Comparison of ENCODE assay signal across 23 mouse cellular contexts in genomic region chr4:41086947-41087346, GRCm38 (mm10). TPM values are rescaled to one million over a fixed set of nuclear protein-coding genes. Genes with fewer than 3 reads are reported as not detected.
DNase-seq lines count a peak whose midpoint lies in the region; ATAC-seq and TF ChIP-seq lines count a peak whose summit lies in the region.
"Had no signal": no experiment of that assay in that cellular context is flagged by ENCODE, and none has a peak within 500 bp of the region (broad histone marks: within the 10 kb centered on the region; RNA-seq: fewer than 3 reads in every experiment).

No protein-coding gene starts in this region.

- 68% methylated on average over 9 of the region's 9 CpGs for WGBS in kidney, embryonic 14.5 days
- 30% methylated on average over 9 of the region's 9 CpGs for WGBS in liver, embryonic 16.5 days (ENCODE audit: insufficient replicate concordance)
- WGBS in forebrain, embryonic 12.5 days, result 86% methylated on average over 9 of the region's 9 CpGs

- H3K9ac ChIP-seq in kidney, embryonic 14.5 days (ENCODE audit: low read depth, low read length), result no peak overlapping the region
- H3K9ac ChIP-seq in MEL (ENCODE audit: control insufficient read depth, low read depth, low read length, poor library complexity, severe bottlenecking), result peak overlapping the region; percentile 13; the same call in 1 of the 2 replicates
- peak overlapping the region; percentile 50 for H3K9ac ChIP-seq in liver, embryonic 16.5 days (ENCODE audit: low read depth, low read length)
- no peak overlapping the region for H3K9ac ChIP-seq in forebrain, embryonic 12.5 days
- H3K9ac ChIP-seq: embryonic facial prominence, embryonic 13.5 days; forebrain, embryonic 13.5 days; heart, embryonic 15.5 days; hindbrain, embryonic 13.5 days; limb, embryonic 13.5 days; midbrain, embryonic 13.5 days had no signal

- H3K79me2 ChIP-seq in MEL (ENCODE audit: control insufficient read depth, insufficient read depth, low read length, poor library complexity), result no peaks in the 10 kb centered on the region

- H3K9me3 ChIP-seq in kidney, embryonic 14.5 days (ENCODE audit: control insufficient read depth, low read length), result no peaks in the 10 kb centered on the region
- H3K9me3 ChIP-seq in MEL (replicated peaks; ENCODE audit: insufficient read depth, low read length), result no peaks in the 10 kb centered on the region
- peaks cover 3% of the 10 kb centered on the region; the same call in 1 of the 2 replicates for H3K9me3 ChIP-seq in erythroblast, embryonic 14.5 days (ENCODE audit: control insufficient read depth, low read length)
- H3K9me3 ChIP-seq in liver, embryonic 16.5 days (replicated peaks; ENCODE audit: control insufficient read depth, low read length), result no peaks in the 10 kb centered on the region
- H3K9me3 ChIP-seq in forebrain, embryonic 12.5 days, result no peaks in the 10 kb centered on the region
- H3K9me3 ChIP-seq: embryonic facial prominence, embryonic 13.5 days; forebrain, embryonic 13.5 days; heart, embryonic 15.5 days; hindbrain, embryonic 13.5 days; limb, embryonic 13.5 days; midbrain, embryonic 13.5 days had no signal

- no peaks in the 10 kb centered on the region for H3K27me3 ChIP-seq in kidney, embryonic 14.5 days (ENCODE audit: control insufficient read depth, insufficient read depth, low read length)
- H3K27me3 ChIP-seq in MEL (ENCODE audit: control insufficient read depth in 1 of 2, insufficient read depth in 2 of 2, low read length in 2 of 2), result no peaks in the 10 kb centered on the region
- no peaks in the 10 kb centered on the region for H3K27me3 ChIP-seq in erythroblast, embryonic 14.5 days (ENCODE audit: control insufficient read depth)
- no peaks in the 10 kb centered on the region for H3K27me3 ChIP-seq in liver, embryonic 16.5 days (ENCODE audit: control insufficient read depth, insufficient read depth, low read depth, low read length)
- no peaks in the 10 kb centered on the region for H3K27me3 ChIP-seq in forebrain, embryonic 12.5 days
- H3K27me3 ChIP-seq: embryonic facial prominence, embryonic 13.5 days; forebrain, embryonic 13.5 days; heart, embryonic 15.5 days; hindbrain, embryonic 13.5 days; limb, embryonic 13.5 days; midbrain, embryonic 13.5 days had no signal

- no peak for DNase-seq in kidney, postnatal 10 days
- DNase-seq in MEL (ENCODE audit: low read depth, low spot score), result no peak
- no peak for DNase-seq in urinary bladder, postnatal 4 days (ENCODE audit: low spot score in 2 of 2)
- no peak for DNase-seq in kidney, adult 9 months
- DNase-seq: adrenal gland, postnatal 36 days; B cell, adult 2 months; kidney, adult 2 months; lung, postnatal 36 days; right cerebral cortex, adult 18-20 months; spleen, adult 18-20 months had no signal

- H3K4me1 ChIP-seq in kidney, embryonic 14.5 days (ENCODE audit: control insufficient read depth, insufficient read depth, low read length), result no peaks in the 10 kb centered on the region; the same call in 1 of the 2 replicates
- H3K4me1 ChIP-seq in MEL (ENCODE audit: control insufficient read depth in 1 of 2, insufficient read depth in 2 of 2, low read length in 2 of 2), result peaks cover 28 to 47% of the 10 kb centered on the region in 2 experiments
- H3K4me1 ChIP-seq in erythroblast, embryonic 14.5 days (ENCODE audit: control insufficient read depth), result peaks cover 96% of the 10 kb centered on the region
- peaks cover 62% of the 10 kb centered on the region for H3K4me1 ChIP-seq in liver, embryonic 16.5 days (ENCODE audit: control insufficient read depth, low read depth, low read length)
- no peaks in the 10 kb centered on the region for H3K4me1 ChIP-seq in forebrain, embryonic 12.5 days
- H3K4me1 ChIP-seq: forebrain, embryonic 13.5 days; heart, embryonic 15.5 days; hindbrain, embryonic 13.5 days; midbrain, embryonic 13.5 days had no signal

- no peak for TF ChIP-seq EP300 in MEL (IDR thresholded peaks at IDR 0.05; ENCODE audit: low read depth in 1 of 2, low read length in 2 of 2)

- no peak overlapping the region for H3K4me2 ChIP-seq in kidney, embryonic 14.5 days (replicated peaks; ENCODE audit: low read depth, low read length)
- peak overlapping the region; percentile 74 for H3K4me2 ChIP-seq in liver, embryonic 16.5 days (ENCODE audit: low read depth, low read length)
- H3K4me2 ChIP-seq in forebrain, embryonic 12.5 days, result no peak overlapping the region
- H3K4me2 ChIP-seq: embryonic facial prominence, embryonic 13.5 days; forebrain, embryonic 13.5 days; heart, embryonic 15.5 days; hindbrain, embryonic 13.5 days; limb, embryonic 13.5 days; midbrain, embryonic 13.5 days had no signal

- 0 out of 2 replicates have a peak, but pooled peaks have one; percentile 33 for ATAC-seq in kidney, embryonic 14.5 days (ENCODE audit: low FRiP score, low TSS enrichment)
- peak; percentile 77 for ATAC-seq in liver, embryonic 16.5 days (ENCODE audit: low read depth)
- no peak for ATAC-seq in forebrain, embryonic 12.5 days (ENCODE audit: low FRiP score)
- ATAC-seq: forebrain, embryonic 13.5 days; midbrain, embryonic 13.5 days had no signal

- H3K4me3 ChIP-seq in kidney, embryonic 14.5 days (ENCODE audit: low read length), result no peak overlapping the region
- no peak overlapping the region for H3K4me3 ChIP-seq in MEL (ENCODE audit: control insufficient read depth in 1 of 2, insufficient read depth in 1 of 2, low read depth in 2 of 2, low read length in 2 of 2)
- peak overlapping the region; percentile 49 for H3K4me3 ChIP-seq in erythroblast, embryonic 14.5 days (replicated peaks)
- H3K4me3 ChIP-seq in liver, embryonic 16.5 days (ENCODE audit: low read depth, low read length), result peak overlapping the region; percentile 46
- H3K4me3 ChIP-seq in forebrain, embryonic 12.5 days (replicated peaks), result no peak overlapping the region
- H3K4me3 ChIP-seq: embryonic facial prominence, embryonic 13.5 days; forebrain, embryonic 13.5 days; heart, embryonic 15.5 days; hindbrain, embryonic 13.5 days; layer of hippocampus, adult 2 months; limb, embryonic 13.5 days; midbrain, embryonic 13.5 days had no signal

- no peak for TF ChIP-seq RAD21 in MEL (IDR thresholded peaks at IDR 0.05; ENCODE audit: low read depth, low read length)

- no peak for TF ChIP-seq POLR2A in MEL (IDR thresholded peaks at IDR 0.05; ENCODE audit: control insufficient read depth in 1 of 2, insufficient read depth in 1 of 2, low read depth in 1 of 2, low read length in 2 of 2, poor library complexity in 1 of 2)

- no peaks in the 10 kb centered on the region for H3K36me3 ChIP-seq in kidney, embryonic 14.5 days (ENCODE audit: control insufficient read depth, insufficient read depth, low read length)
- H3K36me3 ChIP-seq in MEL (ENCODE audit: control insufficient read depth in 1 of 2, insufficient read depth in 2 of 2, low read length in 2 of 2), result peaks cover 0 to 37% of the 10 kb centered on the region in 2 experiments; a peak in 2 of 4 replicates
- peaks cover 14% of the 10 kb centered on the region for H3K36me3 ChIP-seq in erythroblast, embryonic 14.5 days (ENCODE audit: control insufficient read depth)
- H3K36me3 ChIP-seq in liver, embryonic 16.5 days (ENCODE audit: control insufficient read depth, insufficient read depth), result no peaks in the 10 kb centered on the region
- H3K36me3 ChIP-seq in forebrain, embryonic 12.5 days (replicated peaks), result no peaks in the 10 kb centered on the region
- H3K36me3 ChIP-seq: embryonic facial prominence, embryonic 13.5 days; heart, embryonic 15.5 days; hindbrain, embryonic 13.5 days; limb, embryonic 13.5 days; midbrain, embryonic 13.5 days had no signal

- TF ChIP-seq CTCF in MEL (IDR thresholded peaks at IDR 0.05 in 2 of 3, conservative IDR thresholded peaks at IDR 0.05 in 1 of 3; ENCODE audit: control insufficient read depth in 1 of 3, insufficient read depth in 1 of 3, low read depth in 2 of 3, low read length in 3 of 3, poor library complexity in 1 of 3, severe bottlenecking in 1 of 3), result no peak

- H3K27ac ChIP-seq in kidney, embryonic 14.5 days (ENCODE audit: low read depth, low read length), result no peak overlapping the region
- H3K27ac ChIP-seq in MEL (ENCODE audit: control insufficient read depth, low read depth, low read length), result peak overlapping the region; percentile 95
- H3K27ac ChIP-seq in liver, embryonic 16.5 days (ENCODE audit: low read length), result peak overlapping the region; percentile 94
- H3K27ac ChIP-seq in forebrain, embryonic 12.5 days, result no peak overlapping the region
- H3K27ac ChIP-seq: embryonic facial prominence, embryonic 13.5 days; forebrain, embryonic 13.5 days; heart, embryonic 15.5 days; hindbrain, embryonic 13.5 days; layer of hippocampus, adult 2 months; limb, embryonic 13.5 days; midbrain, embryonic 13.5 days had no signal

RNA-seq across cellular contexts. Expression of gene Aqp3, which starts 11.0 kb away (rescaled TPM):
- polyA plus RNA-seq in kidney, embryonic 14.5 days (2014; fragmentation: Nextera tagmentation; extraction: Ambion mirVana), result 12.8 and 13.3 TPM in 2 replicates
- 0.10 and 0.12 TPM in 2 replicates for total RNA-seq in MEL (2012; rRNA removed)
- polyA plus RNA-seq in MEL (2012; ENCODE audit: insufficient read depth in 1 of 2, insufficient read length in 2 of 2, low read depth in 1 of 2, low replicate concordance in 2 of 2, missing spikeins in 1 of 2), result under 1 TPM in 1 of 2 experiments, not detected in 1; 0.42 TPM
- 3.0 and 4.8 TPM in 2 replicates for polyA plus RNA-seq in erythroblast, embryonic 14.5 days (2012)
- polyA plus RNA-seq in liver, embryonic 16.5 days (2015; fragmentation: Nextera tagmentation; extraction: Ambion mirVana), result 10.4 and 11.4 TPM in 2 replicates
- 1.3 and 2.4 TPM in 2 replicates for polyA plus RNA-seq in forebrain, embryonic 12.5 days (2016; fragmentation: Nextera tagmentation; extraction: Ambion mirVana)
- total RNA-seq: common myeloid progenitor, adult 5-6 weeks; layer of hippocampus, adult 2 months had no signal
- polyA plus RNA-seq: forebrain, embryonic 13.5 days; hindbrain, embryonic 13.5 days had no signal

RNA-seq across cellular contexts. Expression of gene Nol6, which starts 37.3 kb away (rescaled TPM):
- polyA plus RNA-seq in kidney, embryonic 14.5 days (2014; fragmentation: Nextera tagmentation; extraction: Ambion mirVana), result 18.0 and 32.9 TPM in 2 replicates
- 28.1 and 36.6 TPM in 2 replicates for total RNA-seq in MEL (2012; rRNA removed)
- polyA plus RNA-seq in MEL (2012; ENCODE audit: insufficient read depth in 1 of 2, insufficient read length in 2 of 2, low read depth in 1 of 2, low replicate concordance in 2 of 2, missing spikeins in 1 of 2), result 10 to 100 TPM in 1 of 2 experiments, not detected in 1; 71.2 TPM
- polyA plus RNA-seq in erythroblast, embryonic 14.5 days (2012), result 1.3 and 1.6 TPM in 2 replicates
- 8.5 and 10.1 TPM in 2 replicates for polyA plus RNA-seq in liver, embryonic 16.5 days (2015; fragmentation: Nextera tagmentation; extraction: Ambion mirVana)
- polyA plus RNA-seq in forebrain, embryonic 12.5 days (2016; fragmentation: Nextera tagmentation; extraction: Ambion mirVana), result 30.0 and 33.3 TPM in 2 replicates

RNA-seq across cellular contexts. Expression of gene Aqp7, which starts 39.0 kb away (rescaled TPM):
- 0.46 and 0.53 TPM in 2 replicates for polyA plus RNA-seq in kidney, embryonic 14.5 days (2014; fragmentation: Nextera tagmentation; extraction: Ambion mirVana)
- total RNA-seq in MEL (2012; rRNA removed), result not detected in 2 replicates
- polyA plus RNA-seq in MEL (2012; ENCODE audit: insufficient read depth in 1 of 2, insufficient read length in 2 of 2, low read depth in 1 of 2, low replicate concordance in 2 of 2, missing spikeins in 1 of 2), result under 1 TPM in 1 of 2 experiments, not detected in 1; 0.06 TPM
- polyA plus RNA-seq in erythroblast, embryonic 14.5 days (2012), result not detected in 2 replicates
- polyA plus RNA-seq in liver, embryonic 16.5 days (2015; fragmentation: Nextera tagmentation; extraction: Ambion mirVana), result 1.1 and 1.4 TPM in 2 replicates
- not detected in 2 replicates for polyA plus RNA-seq in forebrain, embryonic 12.5 days (2016; fragmentation: Nextera tagmentation; extraction: Ambion mirVana)
- total RNA-seq: common myeloid progenitor, adult 5-6 weeks; ES-E14 had no signal
- polyA plus RNA-seq: forebrain, embryonic 13.5 days; hindbrain, embryonic 13.5 days; midbrain, embryonic 13.5 days had no signal

RNA-seq across cellular contexts. Expression of gene Ube2r2, which starts 48.6 kb away (rescaled TPM):
- 97.6 and 103 TPM in 2 replicates for polyA plus RNA-seq in kidney, embryonic 14.5 days (2014; fragmentation: Nextera tagmentation; extraction: Ambion mirVana)
- 24.5 and 28.2 TPM in 2 replicates for total RNA-seq in MEL (2012; rRNA removed)
- 10 to 100 TPM; 70.1 to 94.1 TPM for polyA plus RNA-seq in MEL (2012; ENCODE audit: insufficient read depth in 1 of 2, insufficient read length in 2 of 2, low read depth in 1 of 2, low replicate concordance in 2 of 2, missing spikeins in 1 of 2)
- polyA plus RNA-seq in erythroblast, embryonic 14.5 days (2012), result 15.9 and 16.5 TPM in 2 replicates
- polyA plus RNA-seq in liver, embryonic 16.5 days (2015; fragmentation: Nextera tagmentation; extraction: Ambion mirVana), result 47.9 and 56.0 TPM in 2 replicates
- 89.8 and 93.6 TPM in 2 replicates for polyA plus RNA-seq in forebrain, embryonic 12.5 days (2016; fragmentation: Nextera tagmentation; extraction: Ambion mirVana)

Comparison
In these comparisons a context has a peak if more than half of its experiments do, and no peak if none do; other contexts are left out.
1. H3K27ac ChIP-seq: peak in MEL (single experiment) and liver, embryonic 16.5 days (single experiment); none in kidney, embryonic 14.5 days (single experiment) and forebrain, embryonic 12.5 days (single experiment).
2. H3K4me3 ChIP-seq: peak in erythroblast, embryonic 14.5 days (single experiment) and liver, embryonic 16.5 days (single experiment); none in kidney, embryonic 14.5 days (single experiment), MEL (0 of 2) and forebrain, embryonic 12.5 days (single experiment).
3. H3K9ac ChIP-seq: peak in MEL (single experiment) and liver, embryonic 16.5 days (single experiment); none in kidney, embryonic 14.5 days (single experiment) and forebrain, embryonic 12.5 days (single experiment).